Mouse (Mus musculus) heart, postnatal 0 days (tissue): ENCODE results near the gene Tgoln1.

Experiments
- CTCF ChIP-seq: IDR thresholded peaks from 2 replicates; pipeline ENCODE4 v1.5.1; 2016; ENCODE audit warnings: antibody characterized with exemption, control low read depth, low read depth
- EP300 ChIP-seq: IDR thresholded peaks from 2 replicates; pipeline ENCODE4 v1.6.1; 2016; ENCODE audit warnings: antibody characterized with exemption, low read depth

DNA sequence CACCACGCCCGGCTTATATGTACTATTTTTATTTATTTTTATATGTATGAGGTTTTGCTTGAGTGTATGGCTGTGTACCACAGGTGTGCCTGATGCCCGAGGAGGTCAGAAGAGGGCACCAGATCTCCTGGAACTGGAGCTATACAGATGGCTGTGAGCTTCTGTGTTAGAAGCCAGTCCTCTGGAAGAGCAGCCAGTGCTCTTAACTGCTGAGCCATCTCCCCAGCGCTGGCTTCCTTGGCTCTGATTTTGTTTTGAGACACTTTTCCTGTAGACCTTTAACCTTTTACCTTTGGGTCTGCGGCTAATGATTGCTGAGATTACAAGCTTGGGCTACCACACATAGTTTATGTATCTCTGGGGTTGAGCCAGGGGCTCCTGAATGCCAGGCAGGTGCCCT, 49.3 kb downstream of the Tgoln1 start:
- peak; percentile 10; the same call in 1 of the 2 replicates for TF ChIP-seq CTCF
- no peak for TF ChIP-seq EP300
